Mouse (Mus musculus): ENCODE results near the gene Qpct. TPM values are rescaled to one million over a fixed set of nuclear protein-coding genes. Genes with fewer than 3 reads are reported as not detected.

Qpct gene
- 1.6 and 2.3 TPM in 2 replicates for polyA plus RNA-seq (2012; rRNA removed; ENCODE audit: low replicate concordance)

GRCm38 (mm10) chr17:79051606-79052005 lies at the start of gene Qpct:
Qpct (plus strand) TSS chr17:79051906.

GRCm38 (mm10) chr17:79020208-79020983 lies 31.3 kb upstream of the Qpct start, which contains the start of gene Prkd3:
Prkd3 (minus strand) TSS chr17:79020816.

Other genes starting within 250 kb of the Qpct start
- gene Heatr5b, start 216.5 kb upstream of the Qpct start, polyA plus RNA-seq (2012; rRNA removed; ENCODE audit: low replicate concordance): 5.7 and 8.6 TPM in 2 replicates
- 2.9 and 3.1 TPM in 2 replicates for gene Gpatch11, start 216.3 kb upstream of the Qpct start, polyA plus RNA-seq (2012; rRNA removed; ENCODE audit: low replicate concordance)
- 0.64 and 1.3 TPM in 2 replicates for gene Eif2ak2, start 169.3 kb upstream of the Qpct start, polyA plus RNA-seq (2012; rRNA removed; ENCODE audit: low replicate concordance)
- gene Sult6b1, start 144.9 kb upstream of the Qpct start, polyA plus RNA-seq (2012; rRNA removed; ENCODE audit: low replicate concordance): not detected in 2 replicates
- 4.6 and 6.6 TPM in 2 replicates for gene Cebpzos, start 135.4 kb upstream of the Qpct start, polyA plus RNA-seq (2012; rRNA removed; ENCODE audit: low replicate concordance)
- 0.62 and 0.97 TPM in 2 replicates for gene Cebpz, start 114.8 kb upstream of the Qpct start, polyA plus RNA-seq (2012; rRNA removed; ENCODE audit: low replicate concordance)
- 1.4 and 1.8 TPM in 2 replicates for gene Ndufaf7, start 114.8 kb upstream of the Qpct start, polyA plus RNA-seq (2012; rRNA removed; ENCODE audit: low replicate concordance)
- 0.39 and 1.2 TPM in 2 replicates for gene Prkd3, start 31.1 kb upstream of the Qpct start, polyA plus RNA-seq (2012; rRNA removed; ENCODE audit: low replicate concordance)

All from duodenum, adult 2 months (tissue).